Mouse (Mus musculus) heart, adult 11 months (tissue): ENCODE data around the gene Syce1l.

Source experiments
- DNase-seq: peaks from one replicate; pipeline ENCODE4 v3.0.0; 2022

The Syce1l gene

DNA sequence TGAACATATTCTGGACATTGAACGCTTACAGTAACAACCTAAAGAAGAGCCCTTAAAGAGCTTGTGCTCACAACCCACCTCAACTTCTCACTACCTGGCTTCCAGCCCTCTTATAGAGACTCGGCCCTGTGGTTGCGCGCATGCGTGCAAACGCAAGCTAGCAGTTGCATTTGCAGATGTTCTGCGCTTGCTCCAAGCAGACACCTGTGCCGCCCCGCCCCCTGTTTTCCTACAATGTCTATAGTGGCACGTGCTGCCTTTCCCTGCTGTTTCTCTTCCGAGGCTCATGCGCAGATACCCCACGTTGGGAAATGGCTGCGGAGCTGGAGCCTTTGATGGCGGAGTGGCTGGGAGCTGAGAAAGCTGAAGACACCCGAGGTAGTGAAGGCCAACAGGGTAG is at the start of gene Syce1l:
Gene Syce1l (plus strand): TSS at position 288 of the 400 bp plus-strand sequence.
- peak; percentile 78 for DNase-seq

GRCm38 (mm10) chr8:113598401-113598800 is 44.6 kb upstream of the Syce1l start:
- DNase-seq: peak; percentile 39

- peak; percentile 85 for DNase-seq
Measured at GRCm38 (mm10) chr8:113632634-113633033, 10.4 kb upstream of the Syce1l start.

GRCm38 (mm10) chr8:113634161-113634560 is 8.9 kb upstream of the Syce1l start:
- DNase-seq: peak; percentile 86

DNA sequence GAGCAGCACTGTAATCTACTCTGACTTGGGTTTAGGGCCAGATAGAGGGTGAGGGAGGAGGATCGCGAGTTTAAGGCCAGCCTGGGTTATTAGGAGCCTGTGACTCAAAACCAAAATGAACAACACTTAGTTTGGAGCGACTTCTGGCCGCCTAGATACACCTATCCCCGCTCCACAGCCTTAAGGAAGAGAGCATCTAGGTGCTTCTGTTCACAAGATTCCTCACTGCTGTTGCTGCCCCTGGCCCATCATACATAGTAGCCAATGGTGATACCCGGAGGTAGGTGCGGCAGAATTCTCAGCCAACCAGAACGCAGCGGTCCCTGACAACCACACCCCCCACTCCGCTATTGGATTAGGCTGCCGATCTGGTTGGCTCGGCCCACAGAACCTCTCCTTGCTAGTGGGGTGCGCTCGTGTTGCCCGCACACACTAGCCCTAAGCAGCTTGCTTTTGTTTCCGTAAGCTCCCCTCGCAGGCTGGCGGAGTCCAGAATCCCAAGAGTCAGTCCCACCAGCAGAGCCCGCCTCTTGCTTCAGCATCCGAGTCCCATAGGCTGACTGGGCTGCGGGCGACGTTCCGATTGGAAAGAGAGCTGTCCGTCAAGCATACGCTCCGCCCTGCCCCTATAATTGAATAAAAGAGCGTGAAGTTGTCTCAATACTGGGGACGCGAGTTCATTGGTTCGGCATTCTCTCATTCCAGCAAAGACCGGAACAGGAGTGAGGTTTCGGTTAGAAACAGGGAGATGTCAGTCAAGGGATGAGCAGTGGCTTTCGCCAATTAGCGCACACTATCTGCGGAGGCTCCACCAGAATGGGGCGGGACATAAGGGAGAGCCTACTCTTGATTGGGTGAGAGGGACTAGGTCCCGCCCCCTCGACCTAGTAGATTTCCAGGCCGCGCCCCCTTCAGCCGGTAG is 8.1 kb upstream of the Syce1l start, which contains the start of gene Mon1b:
Gene Mon1b (plus strand): TSS at position 918 of the 922 bp plus-strand sequence.
- DNase-seq: peak; percentile 100

DNA sequence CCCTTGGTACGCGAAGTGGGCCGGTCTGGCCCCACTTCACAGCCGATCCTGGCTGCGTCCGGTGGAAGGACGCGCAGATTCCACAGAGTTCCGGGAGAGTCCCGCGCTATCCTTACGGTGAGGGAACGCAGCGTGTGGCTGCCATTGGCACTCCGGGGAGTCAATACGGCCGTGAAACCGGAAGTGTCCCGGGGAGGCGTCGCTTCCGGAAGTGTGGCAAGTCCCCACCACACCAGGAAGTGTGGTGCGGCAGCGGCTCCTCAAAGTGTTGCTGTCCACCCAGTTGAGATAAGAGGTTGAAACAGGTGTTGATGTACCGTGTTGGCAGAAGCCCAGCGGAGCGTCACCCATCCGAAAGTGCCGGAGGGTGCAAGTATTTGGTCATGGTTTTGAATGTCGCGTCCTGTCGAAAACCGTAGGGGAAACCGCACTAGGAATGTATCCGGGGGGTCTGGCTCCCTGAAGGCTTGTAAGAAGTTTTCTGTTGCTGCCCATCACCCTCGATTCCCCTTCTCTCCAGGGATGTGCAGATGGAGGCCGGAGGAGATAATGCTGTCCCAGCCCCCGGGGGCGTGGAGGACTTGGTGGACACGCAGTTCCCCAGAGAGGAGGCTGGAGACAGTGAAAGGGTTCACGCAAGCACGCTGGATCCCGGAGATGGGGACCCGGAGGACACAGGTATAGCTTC is 7.3 kb upstream of the Syce1l start:
- no peak for DNase-seq

DNA sequence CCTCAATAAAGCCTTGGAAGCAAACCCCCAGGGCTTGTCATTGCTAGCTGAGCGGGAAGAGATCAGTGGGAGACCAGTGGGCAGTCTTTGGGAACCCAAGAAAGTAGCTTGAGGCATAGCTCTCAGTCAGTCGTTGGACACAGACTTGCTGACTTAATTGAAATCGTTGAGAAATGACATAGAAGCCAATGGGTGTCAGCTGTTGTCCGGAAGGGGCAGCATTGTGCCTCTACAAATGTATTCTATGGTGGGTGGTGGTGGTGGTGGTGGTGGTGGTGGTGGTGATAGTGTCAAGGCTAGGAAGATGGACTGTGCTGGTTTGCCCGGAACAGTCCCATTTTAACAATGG is 6.8 kb upstream of the Syce1l start:
- DNase-seq: no peak

- peak; percentile 66 for DNase-seq
Measured at GRCm38 (mm10) chr8:113640357-113640756, 2.7 kb upstream of the Syce1l start.

DNA sequence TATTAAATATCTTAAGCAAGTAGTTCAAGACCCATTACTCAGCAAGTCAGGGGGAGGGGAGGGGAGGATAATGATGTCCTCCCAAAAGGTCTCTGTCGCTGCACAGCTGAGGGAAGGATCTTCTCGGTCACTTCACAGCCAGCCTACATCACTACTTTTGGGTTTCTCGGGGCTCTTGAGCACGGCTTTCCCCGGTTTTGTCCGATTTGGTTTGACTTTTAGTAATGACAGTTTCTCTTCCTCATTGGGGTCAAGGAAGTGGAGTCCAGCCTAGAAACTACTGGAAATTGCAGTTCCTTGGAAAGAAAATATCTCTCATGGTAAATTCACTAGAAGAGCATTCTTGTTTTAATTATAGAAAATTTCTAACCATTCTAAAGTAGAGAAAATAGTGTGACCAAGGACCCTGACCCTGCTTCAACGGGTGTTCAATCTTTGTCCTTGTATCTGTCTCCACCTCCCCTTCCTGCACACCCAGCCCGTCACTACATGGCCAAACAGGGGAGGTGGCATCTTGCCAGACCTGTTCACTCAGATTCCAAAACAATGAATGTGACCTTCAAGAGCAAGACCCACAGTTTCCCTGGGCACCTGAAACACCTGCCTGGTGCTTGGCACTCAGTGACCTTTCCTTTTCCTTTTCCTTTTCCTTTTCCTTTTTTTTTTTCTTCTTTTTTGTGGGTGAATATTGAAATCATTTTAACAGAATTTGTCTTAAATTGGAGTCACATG is 632 bp downstream of the Syce1l start:
- peak; percentile 85 for DNase-seq

- DNase-seq: peak; percentile 76
Measured at GRCm38 (mm10) chr8:113645220-113645619, 2.2 kb downstream of the Syce1l start.

DNA sequence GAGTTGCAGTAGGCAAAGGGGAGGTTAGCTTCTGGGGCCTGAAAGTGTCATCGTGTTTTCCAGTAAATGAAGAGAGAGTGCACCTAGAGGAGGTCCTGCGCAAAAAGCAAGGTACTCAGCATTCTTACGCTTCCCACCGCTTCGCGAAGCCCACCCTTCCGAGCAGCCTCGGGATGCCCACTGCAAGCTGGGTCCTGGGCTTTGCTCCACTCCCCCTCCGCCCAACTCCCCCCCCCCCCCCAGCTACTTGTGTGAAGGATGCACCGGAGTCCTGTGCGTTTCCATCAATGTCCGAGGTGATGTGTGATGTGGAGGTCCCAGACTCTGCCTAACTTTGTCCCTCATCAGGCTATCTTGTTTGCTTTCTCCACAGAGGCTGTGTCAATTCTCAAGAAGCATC is 9.4 kb downstream of the Syce1l start:
- DNase-seq: peak; percentile 74

- peak; percentile 48 for DNase-seq
Measured at GRCm38 (mm10) chr8:113653151-113653550, 10.1 kb downstream of the Syce1l start.

- peak; percentile 87 for DNase-seq
Measured at GRCm38 (mm10) chr8:113656154-113656553, 13.1 kb downstream of the Syce1l start.

DNA sequence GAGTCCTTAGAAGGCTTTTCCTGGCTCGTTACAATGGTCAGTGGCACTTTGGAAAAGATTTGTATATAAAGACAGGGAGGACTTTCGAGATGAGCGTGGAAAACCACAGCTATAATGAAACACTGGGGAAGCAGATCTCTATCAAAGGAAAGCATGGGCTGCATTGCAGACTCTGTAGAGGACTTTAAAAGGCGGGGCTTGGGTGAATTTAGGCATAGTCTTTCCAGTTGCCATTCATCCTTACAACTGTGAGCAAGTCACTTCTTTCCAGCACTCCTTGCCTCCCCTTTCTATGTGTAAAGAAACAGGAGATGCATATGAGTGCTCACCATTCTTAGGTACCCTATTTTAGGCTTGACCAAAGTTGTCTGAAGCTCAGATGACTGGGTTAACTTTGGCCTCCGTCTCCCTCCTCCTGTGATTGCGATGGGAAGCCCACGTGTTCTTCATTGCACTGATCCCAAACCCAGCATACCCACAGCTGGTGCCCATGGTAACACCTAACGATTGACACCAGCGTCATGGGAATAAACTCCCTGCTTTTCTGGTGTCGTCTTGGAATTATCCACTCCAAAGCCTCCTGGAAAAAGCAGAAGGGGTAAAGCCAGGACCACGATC is 13.8 kb downstream of the Syce1l start:
- peak; percentile 70 for DNase-seq

DNA sequence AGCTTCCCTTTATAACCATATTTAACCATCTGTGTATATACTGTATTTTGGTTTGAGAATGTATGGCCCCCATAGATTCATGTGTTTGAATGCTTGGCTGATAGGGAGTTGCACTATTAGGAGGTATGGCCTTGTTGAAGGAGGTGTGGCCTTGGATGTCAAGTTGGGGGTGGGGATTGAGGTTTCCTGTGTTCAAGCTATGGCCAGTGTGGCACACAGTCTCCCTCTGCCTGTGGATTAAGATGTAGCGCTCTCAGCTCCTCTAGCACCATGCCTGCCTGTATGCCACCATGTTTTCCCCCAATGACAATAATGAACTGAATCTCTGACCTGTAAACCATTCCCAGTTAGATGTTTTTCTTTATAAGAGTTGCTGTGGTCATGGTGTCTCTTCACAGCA is 17.1 kb downstream of the Syce1l start:
- DNase-seq: peak; percentile 56

GRCm38 (mm10) chr8:113664544-113664943 is 21.5 kb downstream of the Syce1l start:
- DNase-seq: peak; percentile 95

DNA sequence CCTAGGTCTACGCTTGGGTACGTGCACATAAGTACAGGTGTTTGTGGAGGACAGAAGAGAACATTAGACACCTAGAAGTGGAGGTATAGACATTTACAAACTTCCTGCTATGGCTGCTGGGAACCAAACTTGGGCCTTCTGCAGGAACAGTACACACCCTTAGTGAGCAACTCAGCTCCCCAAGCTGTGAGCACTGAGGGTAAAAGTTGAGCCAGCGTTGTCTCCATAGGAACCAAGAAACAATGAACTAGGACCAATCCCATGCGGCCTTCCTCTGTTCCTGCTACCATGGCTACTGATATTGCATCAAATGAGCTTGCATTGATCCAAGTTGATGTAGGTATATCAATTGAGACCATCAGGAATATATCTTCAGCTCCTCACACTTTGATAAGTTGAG is 22.0 kb downstream of the Syce1l start:
- peak; percentile 25 for DNase-seq

DNA sequence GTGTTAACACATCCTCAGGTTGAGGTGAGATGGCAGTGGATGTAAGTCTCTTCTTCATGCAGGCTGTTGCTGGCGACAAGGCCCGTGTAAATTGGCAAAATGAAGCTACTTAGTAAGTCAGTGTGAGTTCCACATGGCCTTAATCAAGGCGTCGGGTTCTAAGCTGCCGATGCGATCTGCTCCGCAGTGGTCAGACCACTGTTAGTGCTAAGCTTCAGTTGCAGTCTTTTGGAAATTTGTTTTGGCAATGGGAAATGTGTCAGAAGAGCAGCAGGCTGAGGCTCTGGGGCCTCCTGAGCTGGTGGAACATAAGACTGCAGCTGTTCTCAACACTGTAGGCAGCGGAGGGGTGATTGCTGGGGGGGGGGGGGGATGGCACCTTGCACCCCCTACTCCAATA is 22.9 kb downstream of the Syce1l start:
- peak; percentile 66 for DNase-seq

DNA sequence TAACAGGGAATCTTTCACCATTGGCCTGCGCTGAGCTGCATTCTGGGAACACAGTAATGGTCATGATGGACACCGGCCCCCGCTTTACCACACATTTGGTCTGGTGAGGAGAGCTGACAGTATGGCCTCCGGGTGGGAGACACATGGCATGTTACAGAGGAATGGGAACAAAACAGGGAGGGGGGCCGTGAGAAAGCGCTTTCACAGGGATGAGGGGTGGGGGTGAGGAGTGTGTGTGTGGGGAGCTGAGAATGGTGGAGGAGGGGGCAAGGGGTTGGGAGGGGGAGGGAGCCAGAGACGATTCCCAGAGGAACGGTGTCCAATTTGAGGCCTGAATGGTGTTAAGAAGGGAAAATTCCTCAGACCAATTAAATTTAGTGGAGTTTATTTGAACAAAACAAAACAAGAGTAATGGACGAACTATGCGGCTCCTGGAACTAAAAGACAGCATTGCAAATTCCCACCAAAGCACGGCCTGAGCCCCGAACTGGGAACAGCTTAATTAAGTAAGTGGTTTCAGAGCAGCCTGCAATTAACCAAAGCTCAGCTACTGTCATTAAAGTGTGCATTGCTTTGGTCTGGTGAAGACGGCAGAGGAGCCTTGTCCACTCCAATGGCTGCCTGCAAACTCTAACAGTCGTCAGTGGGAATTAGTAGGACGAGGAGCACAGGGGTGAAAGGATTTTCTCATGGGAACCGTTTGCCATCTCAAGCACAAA is 23.9 kb downstream of the Syce1l start:
- DNase-seq: peak; percentile 79

GRCm38 (mm10) chr8:113669924-113670323 is 26.9 kb downstream of the Syce1l start:
- peak; percentile 87 for DNase-seq

DNA sequence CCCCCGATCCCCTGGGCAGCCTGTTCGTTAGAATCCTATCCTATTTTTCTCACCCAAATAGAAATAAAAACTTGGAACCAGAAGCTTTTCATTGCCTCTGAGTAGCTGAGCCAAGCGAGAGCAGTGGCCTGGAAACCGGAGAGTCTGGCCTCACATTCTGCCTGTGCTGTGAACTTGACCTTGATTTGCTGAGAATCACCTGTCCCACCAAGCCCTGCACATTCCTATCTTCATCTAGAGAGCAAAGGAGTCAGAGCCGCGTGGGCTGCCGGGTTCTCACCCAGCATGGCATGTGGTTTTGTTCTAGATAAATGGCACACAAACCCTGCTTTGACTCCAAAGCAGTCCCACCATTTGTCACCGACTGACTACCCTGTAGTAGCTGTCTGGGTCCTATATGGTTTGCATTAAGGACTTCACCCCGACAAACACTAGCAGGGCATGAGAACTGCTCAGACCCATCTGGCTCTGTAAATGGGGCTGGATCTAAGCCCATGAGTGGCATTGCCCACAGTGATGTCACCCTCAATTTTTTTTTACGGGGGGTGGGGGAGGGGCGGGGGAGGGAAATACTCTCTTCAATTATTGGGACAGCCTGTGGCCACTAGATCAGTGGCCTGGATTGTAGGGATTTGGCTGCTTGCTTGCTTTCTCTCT is 29.7 kb downstream of the Syce1l start:
- peak; percentile 80 for DNase-seq

DNA sequence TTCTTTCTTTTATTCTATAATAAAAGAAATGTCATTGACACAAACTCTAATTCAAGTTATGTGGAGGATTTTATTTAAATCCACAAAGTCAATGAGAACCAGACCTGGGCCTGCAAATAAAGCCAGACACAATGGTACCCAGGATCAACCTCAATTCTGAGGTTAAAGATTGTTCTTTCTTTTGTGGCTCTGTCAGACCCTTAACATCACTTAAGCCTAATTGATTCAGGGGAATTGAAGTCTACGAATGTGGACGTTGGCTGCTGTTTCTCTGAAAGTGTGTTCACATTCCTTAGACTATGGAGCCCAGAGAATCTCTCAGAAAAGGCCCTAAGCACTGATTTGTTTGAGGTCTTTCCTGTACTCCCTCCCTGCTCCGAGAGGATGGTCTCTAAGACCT is 30.3 kb downstream of the Syce1l start:
- no peak for DNase-seq
